Mouse (Mus musculus) gastrocnemius, postnatal 14 days (tissue): ENCODE measurements at regions not wholly inside any gene's neighbourhood (a gene's known extent, or its start where the extent isn't known, plus 50 kb on each side); places are given as distances from the start of the nearest gene placed in this dataset.

Experiments used
- DNase-seq: peaks from one replicate; pipeline ENCODE4 v3.0.0; 2021; ENCODE audit warnings: mixed read lengths
- intact Hi-C: fragments of 180-260 bp; cut with DNase I; formaldehyde crosslinking; loops from one replicate; pipeline ENCODE4 v1.15.1; 2025; ENCODE audit warnings: low total_unique reads

DNA sequence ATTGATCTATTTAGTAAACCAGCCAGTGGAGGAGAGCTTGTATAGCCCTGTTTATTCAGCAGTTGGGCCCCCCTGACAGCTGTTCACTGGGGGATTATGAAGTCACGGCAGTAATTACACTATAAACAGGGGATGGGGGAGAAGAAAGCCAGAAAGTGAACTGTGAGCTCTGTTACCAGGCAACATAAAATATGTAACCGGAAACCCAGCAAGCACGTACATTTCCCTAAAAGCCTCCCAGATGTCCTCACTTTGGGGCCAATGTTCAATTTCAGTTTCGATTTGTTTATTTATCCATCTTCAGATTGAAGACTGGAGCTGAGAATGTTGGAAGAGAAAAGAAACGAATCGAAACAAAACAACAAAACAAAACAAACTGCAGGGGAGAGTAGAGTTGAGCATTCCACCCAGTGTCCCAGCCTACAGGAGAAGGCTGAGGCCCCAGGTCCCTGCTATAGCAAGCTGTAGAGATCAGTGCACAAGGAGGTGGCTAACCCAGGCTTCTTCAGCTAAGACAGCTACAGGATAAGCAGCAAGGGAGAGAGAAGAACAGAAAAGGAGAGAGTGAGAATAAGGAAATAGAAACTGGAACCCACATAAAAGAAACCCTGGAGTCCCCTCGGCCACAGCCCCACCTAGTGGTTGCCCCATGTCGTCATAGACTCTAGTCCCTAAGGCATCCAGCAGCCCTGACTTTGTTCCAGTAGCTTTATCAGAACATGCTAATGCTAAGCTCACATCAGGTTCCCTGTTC, 517.7 kb upstream of the Gm26657 start:
- intact Hi-C loops: loop anchor here (5.0 kb wide), 1 partner anchor 710 kb away; no protein-coding TSS in a partner anchor
- peak; percentile 63 for DNase-seq

DNA sequence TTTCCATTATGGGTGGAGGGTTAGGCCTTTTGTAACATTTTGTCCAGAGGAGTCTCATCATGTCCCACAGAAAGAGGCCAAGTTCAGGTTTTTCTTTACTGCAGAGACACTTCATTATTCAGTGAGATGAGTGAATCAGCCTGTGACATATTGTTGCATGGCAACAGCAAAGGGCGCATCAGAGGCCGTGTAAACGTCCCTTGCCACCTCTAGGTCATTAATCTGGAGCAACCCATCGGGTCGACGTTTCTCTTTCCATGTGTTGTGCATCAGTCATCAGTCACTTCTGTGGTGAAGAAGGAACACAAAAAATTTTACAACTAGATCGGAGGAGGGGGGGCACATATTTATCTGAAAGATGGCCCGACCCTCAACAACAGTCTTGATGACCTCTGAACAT, 519.3 kb upstream of the Gm26657 start:
- intact Hi-C loops: loop anchor here (5.0 kb wide), 1 partner anchor 708 kb away; no protein-coding TSS in a partner anchor
- no peak for DNase-seq

DNA sequence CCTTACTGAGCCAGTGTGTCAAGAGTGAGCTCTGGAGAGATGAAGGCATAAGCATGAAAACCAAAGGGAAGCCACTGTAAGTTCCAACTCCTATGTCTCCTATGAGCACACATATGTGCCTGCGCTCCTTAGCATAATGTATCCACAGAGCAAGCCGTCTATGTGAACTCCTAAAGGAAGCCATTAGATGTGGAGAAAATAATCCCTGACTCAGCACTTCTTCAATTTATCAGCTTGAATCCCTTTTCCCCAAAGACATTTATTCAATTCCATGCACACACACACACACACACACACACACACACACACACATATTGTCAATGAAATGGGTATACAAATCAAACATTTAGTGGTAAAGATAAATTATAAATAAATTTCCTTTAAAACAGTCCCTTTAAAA, 530.4 kb upstream of the Gm26657 start:
- intact Hi-C loops: no loop called here

DNA sequence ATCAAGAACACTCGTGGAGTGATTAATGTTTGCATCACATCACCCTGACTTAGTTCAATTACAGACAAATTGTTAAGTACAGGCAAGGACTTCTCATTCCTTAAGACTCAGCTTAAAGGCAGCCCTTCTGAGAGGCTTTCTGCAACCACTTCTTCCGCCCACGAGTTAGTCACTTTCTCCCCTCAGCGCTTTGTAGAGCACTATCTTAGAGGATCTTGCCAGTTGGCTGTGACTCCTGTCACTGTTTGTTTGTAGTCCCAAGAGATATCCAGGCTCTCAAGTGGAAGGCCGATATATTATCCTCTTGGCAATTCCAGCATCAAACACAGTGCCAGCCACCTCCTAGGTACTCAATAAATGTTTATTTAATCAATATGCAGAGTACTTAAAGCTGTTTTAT, 532.1 kb upstream of the Gm26657 start:
- DNase-seq: no peak
- intact Hi-C loops: no loop called here

More for the DNA sequence above, 530.4 kb upstream of the Gm26657 start:
- DNase-seq: no peak

DNA sequence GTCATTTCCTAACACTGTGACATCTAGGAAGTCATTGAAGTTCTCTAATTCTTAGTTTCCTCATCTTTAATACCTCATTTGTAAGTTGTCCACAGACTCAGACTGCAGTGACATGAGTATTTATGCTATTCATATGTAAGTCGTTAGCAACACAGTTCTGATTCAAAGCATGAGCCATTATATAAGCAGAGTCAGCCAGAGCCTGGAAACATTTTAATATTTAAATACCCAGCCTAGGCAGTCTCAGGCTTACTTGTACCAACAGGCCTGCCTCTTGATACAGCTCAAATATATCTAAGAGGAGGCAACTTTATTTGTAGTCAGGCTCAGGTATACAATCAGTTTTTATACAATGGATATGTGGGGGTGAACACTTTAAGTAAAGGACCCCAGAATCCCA, 534.8 kb upstream of the Gm26657 start:
- DNase-seq: no peak
- intact Hi-C loops: no loop called here

DNA sequence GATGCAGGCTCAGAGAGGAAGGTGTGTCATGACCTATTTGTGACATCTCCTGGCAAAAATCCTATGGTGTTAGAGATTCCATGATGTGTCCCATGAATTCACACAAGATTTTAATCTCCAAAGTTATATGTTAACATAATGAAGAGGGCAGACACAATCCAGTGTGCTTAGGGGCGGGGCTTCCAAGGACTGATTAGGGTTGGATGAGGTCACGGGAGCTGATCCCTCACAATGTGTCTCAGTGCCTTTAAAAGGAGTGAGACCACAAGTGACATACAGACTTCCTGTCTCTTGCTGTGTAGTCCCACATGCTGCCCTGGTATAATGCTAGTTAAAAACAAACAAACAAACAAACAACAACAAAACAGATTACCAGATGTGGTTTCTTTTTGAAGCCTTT, 546.5 kb upstream of the Gm26657 start:
- intact Hi-C loops: no loop called here
- no peak for DNase-seq

DNA sequence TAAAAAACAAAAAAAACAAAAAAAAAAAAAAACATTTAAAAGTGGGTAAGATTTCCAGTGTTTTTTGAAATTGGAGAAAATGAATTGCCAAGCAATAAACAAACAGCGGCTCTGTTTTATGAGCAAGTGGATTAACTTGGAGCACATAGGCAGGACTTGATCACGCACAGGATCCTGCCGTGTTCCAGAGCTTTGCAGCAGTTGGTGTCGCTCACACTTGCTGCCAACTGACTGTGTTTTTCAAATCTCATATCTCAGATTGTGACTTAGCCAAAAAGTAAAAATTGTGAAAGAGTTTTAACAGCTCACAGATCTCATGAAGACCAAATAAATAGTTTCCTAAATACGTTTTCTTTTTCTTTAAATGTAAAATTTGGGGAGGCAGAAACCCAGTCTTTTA, 547.4 kb upstream of the Gm26657 start:
- intact Hi-C loops: no loop called here
- no peak for DNase-seq

DNA sequence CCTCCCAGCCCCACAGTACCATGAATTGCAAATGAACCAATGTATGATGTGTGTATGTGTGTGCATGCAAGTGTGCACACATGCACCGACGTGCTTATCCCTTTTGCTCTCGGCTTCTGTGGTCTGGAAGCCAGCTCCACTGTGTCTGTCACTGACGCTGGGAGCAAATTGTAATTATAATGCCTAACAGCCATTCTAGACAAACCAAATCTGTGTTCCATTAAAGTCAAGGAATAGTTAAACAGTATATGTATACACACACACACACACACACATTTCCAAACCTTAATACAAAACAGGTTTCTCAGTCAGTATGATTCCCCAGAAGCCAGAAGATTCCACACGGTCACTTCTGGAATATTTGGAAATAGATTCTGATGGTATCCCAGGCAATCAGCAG, 560.3 kb upstream of the Gm26657 start:
- DNase-seq: no peak
- intact Hi-C loops: no loop called here

DNA sequence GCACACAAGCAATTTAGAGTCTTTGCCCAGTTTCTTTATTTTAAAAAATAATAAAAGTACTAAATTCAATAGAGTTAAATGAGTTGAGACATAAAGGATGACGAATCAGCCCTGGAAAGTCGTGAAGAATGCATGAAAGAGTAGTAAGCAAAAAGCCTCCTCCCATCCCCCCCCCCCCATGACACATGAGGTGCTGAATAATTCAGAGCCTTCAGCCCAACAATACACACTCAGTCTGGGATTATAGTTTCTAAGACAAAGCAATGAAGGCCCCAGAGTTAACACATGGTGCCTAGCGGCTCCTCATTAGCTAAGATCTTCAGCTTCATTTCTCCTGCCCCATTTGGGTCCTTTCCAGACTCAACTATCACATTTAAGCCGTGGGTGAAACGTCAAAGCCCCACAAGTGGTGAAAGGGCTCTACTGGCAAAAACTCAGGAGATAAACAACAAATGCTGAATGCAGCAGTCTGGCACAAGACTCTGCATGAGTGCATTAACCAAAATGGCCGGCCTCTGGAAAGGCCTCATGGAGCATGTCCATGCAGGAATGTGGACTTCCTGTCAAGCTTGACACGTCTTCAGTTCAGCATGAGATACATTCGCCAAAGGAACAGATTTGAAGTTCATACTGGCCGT, 560.9 kb upstream of the Gm26657 start:
- DNase-seq: no peak
- intact Hi-C loops: no loop called here

DNA sequence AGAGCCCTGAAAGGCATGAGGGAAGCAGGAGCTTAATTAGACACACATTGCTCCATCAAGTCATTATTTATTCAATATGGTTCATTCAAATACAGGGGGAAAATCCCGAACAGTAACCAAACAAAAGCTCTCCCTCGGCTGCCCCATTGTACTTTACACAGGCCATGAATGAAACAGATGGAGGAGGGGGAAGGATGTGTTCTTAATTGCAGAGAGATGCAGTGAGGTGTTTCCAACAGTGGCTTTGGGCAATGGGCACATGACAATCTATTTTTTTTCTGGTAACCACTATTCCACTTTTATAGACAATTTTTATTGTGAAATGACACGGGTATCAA, 578.6 kb upstream of the Gm26657 start:
- intact Hi-C loops: no loop called here
- DNase-seq: no peak

DNA sequence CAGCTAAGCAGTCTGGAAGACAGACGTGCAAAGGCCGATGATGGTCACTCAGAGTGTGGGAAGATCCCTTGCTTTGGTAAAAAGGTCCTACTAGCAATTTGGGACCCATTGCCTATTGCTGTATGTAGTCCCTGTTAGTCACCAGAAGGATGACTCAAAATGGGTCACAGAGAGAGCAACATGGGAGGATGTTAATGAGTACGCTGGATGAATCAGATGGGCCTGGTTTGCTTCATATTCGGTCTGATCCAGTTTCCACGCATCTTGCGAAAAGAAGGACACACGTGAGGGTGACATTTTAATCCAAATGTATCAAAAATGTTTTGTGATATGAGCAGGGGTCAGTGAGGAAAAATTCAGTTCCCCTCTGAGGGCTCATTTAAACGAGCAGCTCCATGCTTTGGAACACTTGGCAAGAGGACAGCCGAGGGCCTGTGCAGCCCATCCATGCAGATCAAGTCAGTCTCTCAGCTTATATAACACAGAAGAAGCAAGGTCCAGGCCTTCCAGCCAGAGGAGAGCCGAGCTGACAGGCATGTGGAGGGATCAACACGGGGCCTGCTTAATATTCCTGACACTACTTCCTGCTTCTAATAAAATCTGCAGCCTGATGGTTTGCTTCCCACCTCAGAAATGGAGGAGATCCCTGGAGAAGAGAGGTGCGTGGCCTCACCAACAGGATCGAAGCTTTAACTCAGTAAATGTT, 579.2 kb upstream of the Gm26657 start:
- no peak for DNase-seq
- intact Hi-C loops: no loop called here

DNA sequence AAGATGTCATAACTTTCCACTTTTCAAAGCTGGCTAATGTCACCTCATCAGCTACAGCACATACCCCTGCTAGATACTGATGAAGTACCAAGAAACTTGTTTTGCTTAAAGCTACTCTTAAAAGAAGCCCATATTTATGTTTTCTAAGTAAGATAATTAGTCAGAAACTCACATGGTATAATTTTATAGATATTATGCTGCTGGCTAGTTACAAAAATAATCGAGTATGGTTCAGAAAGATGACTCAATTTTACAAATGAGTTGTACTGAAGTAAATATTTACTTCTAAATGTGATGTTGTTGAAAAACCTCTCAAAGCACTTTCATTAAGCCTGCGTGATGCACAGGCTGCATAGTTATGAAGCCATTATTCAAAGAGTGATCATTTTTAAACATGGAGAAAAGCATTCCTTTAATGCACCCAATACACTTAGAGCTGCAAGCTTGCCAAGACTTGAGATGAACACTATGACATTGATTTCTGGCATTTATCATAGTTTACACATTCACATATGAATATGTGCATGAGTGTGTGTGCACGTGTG, 582.3 kb upstream of the Gm26657 start:
- intact Hi-C loops: no loop called here
- no peak for DNase-seq

DNA sequence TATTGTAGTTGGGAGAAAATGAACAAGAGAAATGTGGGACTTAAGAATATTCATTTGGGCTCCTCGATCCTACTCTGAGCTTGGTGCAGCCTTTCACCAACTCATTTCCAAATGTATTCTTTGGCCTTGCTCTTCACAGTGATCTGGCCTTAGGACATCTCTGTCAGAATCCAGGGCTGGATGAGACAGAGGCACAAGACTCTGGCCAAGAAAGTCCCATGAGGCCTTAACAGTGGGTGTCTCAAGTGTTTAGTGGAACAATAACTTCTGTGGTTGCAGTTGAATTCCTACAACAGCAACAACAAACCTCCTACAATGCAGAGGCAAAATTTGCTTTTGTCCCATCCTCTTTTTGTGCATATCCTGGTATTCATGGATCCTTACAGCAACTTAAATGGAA, 589.2 kb upstream of the Gm26657 start:
- no peak for DNase-seq
- intact Hi-C loops: no loop called here

DNA sequence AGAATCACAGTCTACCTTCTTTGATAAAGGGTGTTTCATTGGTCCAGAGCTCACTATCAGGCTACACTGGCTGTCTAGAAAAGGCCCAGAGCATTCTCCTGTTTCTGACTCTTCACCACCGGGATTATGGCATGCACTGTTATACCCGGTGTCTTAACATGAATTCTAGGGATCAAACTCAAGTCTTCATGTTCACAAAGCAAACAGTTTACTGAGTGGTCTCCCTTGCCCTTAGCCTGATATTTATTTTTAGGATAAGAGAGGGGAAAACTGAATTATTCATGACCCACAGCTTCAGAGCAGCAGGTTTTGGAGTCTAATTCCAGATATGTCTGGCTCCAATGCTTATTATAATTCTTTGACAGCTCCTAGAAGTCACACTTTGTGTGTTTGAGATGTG, 596.0 kb upstream of the Gm26657 start:
- intact Hi-C loops: no loop called here
- no peak for DNase-seq

DNA sequence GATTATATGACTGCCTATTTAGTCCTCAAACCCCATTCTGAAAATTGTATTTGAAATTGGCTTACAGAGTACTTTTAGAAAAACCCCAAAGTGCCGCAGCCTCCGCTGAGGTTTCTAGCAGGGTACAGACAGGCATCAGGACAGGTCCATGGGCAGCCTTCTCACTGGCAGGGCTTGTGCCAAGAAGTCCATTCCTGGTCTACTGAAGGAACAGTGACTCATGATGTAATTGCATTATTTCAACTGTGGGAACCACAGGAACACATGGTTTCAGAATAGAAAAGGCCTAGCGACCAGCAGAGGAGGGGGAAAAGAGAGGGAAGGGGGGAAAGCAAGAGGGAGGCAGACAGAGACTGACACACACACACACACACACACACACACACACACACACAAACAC, 603.0 kb upstream of the Gm26657 start:
- DNase-seq: no peak
- intact Hi-C loops: no loop called here

DNA sequence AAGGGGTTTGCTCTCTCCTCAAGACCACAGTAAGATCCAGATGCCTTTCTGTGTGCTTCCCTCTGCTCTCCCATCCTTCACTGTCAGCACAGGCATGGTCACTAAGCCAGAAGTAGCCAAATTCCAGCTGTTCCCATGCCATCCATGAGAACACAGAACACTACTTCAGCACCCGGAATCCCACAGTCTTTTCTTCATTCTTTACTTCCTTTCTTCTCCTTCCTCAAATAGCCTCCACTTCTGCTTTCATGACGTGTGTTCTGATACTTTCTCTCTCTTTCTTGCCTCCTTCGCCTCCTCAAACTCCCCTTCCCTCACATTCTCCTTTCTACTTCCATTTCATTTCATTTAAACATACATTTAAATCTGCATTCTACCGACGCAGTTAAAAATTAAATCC, 602.1 kb upstream of the Klf4 start:
- no peak for DNase-seq
- intact Hi-C loops: no loop called here

DNA sequence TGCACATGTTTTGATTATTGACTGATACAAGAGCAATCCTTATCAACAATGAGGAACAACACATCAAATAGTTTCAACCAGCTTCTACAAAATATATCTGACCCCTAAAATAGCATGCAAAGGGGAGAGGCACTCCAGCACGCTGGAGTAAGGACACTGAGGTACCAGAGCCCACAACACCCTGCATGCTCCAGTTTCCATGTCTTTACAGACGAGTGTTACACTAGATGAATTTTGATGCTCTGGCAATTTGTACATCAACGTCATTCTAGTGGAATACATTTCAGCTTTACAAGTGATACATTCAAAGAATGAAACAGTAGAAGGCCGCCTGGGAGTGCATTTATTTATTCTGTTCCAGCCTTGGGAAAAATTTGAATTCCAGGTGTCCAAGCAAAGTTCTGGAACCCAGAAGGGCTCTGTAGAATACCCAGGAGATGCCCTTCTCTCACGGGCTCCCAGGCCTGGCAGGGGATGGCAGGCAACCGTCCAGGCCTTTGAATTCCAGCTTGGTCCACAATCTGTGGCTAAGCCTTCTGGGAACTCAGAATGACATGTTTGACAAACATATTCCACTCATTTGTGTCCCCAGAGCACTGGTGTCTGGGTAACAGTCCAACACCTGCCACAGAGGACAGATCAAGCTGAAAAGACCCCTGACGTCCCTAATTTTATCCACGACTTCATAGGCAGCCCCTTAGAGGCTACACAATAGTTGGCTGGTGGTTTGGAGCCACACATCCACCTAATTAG, 595.6 kb upstream of the Klf4 start:
- no peak for DNase-seq
- intact Hi-C loops: no loop called here

DNA sequence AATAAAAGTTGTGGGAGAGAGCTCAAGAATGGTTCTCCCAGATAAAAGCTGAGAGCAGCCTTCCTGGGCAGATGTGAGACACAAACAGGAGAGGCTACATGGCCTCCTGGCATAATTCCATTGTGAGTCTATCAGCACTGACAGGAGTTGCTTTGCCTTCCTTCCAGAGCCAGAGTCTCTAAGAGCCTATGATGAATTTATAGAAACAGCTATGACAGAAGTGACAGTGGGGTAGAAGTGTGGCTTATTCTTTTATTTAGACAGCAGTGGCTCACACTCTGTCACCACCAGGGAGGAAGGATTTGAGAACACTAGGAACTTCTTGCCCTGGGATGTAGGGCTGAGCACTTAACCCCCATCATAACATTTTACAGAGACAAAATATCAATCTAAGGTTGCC, 592.2 kb upstream of the Klf4 start:
- DNase-seq: no peak
- intact Hi-C loops: no loop called here

DNA sequence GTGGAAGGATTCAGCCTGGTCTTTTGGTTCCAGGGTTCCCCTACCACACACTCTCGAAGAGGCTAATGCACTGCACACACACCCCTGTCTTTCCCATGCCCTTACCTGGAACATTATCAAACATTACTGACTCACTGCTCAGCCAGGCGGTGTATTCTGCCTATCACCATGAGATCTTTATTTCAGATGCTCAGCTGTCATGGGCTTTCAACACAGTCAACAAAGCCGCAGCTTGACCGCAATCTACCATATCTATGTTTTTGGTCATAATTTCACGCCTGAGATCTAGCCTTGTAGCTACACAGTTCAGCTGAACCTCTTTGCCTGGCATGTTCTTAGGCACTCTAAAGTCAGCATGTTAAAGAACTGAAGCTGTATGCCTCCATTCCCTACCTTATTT, 589.9 kb upstream of the Klf4 start:
- intact Hi-C loops: no loop called here
- DNase-seq: no peak

DNA sequence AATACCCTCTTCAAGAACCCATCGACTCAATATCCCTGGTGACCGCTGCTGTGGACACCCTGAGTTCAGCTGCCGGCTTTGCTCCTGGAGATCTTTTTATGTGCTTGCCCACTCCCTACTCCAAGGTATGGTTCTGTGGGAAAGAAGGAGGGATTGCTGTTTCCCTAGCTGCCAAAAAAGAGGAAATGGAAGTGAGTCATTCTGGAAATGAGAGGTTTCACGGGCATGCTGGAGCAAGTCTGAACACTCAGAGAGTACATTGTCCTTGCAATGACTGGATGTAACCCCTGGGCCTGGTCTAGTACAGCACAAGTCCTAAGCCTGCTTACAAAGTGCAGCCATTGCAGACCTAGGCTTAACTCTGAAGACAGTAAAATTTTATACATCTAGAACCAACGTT, 589.4 kb upstream of the Klf4 start:
- intact Hi-C loops: no loop called here
- DNase-seq: no peak
